ENCODE assay signal across 20 mouse cellular contexts in the genomic region with DNA sequence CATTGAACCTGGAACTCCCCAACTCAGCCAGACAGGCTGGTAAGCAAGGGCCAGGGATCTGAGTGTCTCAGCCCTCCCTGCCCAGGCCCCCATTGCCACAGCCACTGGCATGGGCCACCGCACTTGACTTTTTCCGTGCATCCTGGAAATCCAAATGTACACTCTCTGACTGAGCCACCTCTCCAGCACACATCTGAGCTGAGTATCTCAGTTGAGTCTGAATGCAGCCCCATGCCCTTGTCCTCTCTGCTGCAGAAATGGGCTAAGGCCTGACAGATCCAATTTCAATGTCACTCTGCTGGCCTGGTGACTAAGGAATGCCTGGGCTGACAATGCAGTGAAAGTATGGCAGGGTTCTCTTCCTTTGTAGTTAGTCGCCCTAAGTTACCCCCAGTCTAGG.
"Had no signal": no experiment of that assay in that cellular context is flagged by ENCODE, and none has a peak within 500 bp of the region (broad histone marks: within the 10 kb centered on the region; RNA-seq: fewer than 3 reads in every experiment).

No protein-coding gene starts in this region.

- H3K4me1 ChIP-seq: limb, embryonic 10.5 days; limb, embryonic 13.5 days; liver, embryonic 12.5 days; liver, embryonic 15.5 days; lung, embryonic 15.5 days; midbrain, embryonic 12.5 days; midbrain, embryonic 15.5 days; neural tube, embryonic 15.5 days had no signal

- H3K4me2 ChIP-seq: limb, embryonic 13.5 days; liver, embryonic 12.5 days; liver, embryonic 15.5 days; lung, embryonic 15.5 days; midbrain, embryonic 12.5 days; midbrain, embryonic 15.5 days; neural tube, embryonic 12.5 days; neural tube, embryonic 15.5 days had no signal

- DNase-seq: kidney, postnatal 14 days; liver; lung, adult 18-20 months; lung, postnatal 10 days; lung, postnatal 36 days; right cerebral cortex, adult 18-20 months; right cerebral cortex, postnatal 14 days; right cerebral cortex, postnatal 4 days; thymus, postnatal 25 days had no signal

- H3K4me3 ChIP-seq: limb, embryonic 10.5 days; limb, embryonic 13.5 days; liver, embryonic 12.5 days; liver, embryonic 15.5 days; lung, embryonic 15.5 days; megakaryocyte, embryonic 14.5 days; midbrain, embryonic 12.5 days; midbrain, embryonic 15.5 days; neural tube, embryonic 12.5 days; neural tube, embryonic 15.5 days had no signal

- H3K27ac ChIP-seq: limb, embryonic 10.5 days; limb, embryonic 13.5 days; liver, embryonic 12.5 days; liver, embryonic 15.5 days; lung, embryonic 15.5 days; midbrain, embryonic 12.5 days; midbrain, embryonic 15.5 days; neural tube, embryonic 12.5 days; neural tube, embryonic 15.5 days; stomach, postnatal 0 days had no signal

- H3K9ac ChIP-seq: limb, embryonic 13.5 days; liver, embryonic 12.5 days; liver, embryonic 15.5 days; lung, embryonic 15.5 days; midbrain, embryonic 12.5 days; midbrain, embryonic 15.5 days; neural tube, embryonic 12.5 days; neural tube, embryonic 15.5 days had no signal

- H3K27me3 ChIP-seq: limb, embryonic 13.5 days; liver, embryonic 15.5 days; lung, embryonic 15.5 days; midbrain, embryonic 12.5 days; midbrain, embryonic 15.5 days; neural tube, embryonic 12.5 days; neural tube, embryonic 15.5 days had no signal

- ATAC-seq: liver, embryonic 12.5 days; midbrain, embryonic 15.5 days had no signal

- H3K36me3 ChIP-seq: liver, embryonic 15.5 days; midbrain, embryonic 12.5 days; midbrain, embryonic 15.5 days; neural tube, embryonic 12.5 days; neural tube, embryonic 15.5 days had no signal

- H3K9me3 ChIP-seq: limb, embryonic 10.5 days; limb, embryonic 13.5 days; liver, embryonic 12.5 days; liver, embryonic 15.5 days; lung, embryonic 15.5 days; megakaryocyte, embryonic 14.5 days; midbrain, embryonic 12.5 days; midbrain, embryonic 15.5 days; neural tube, embryonic 12.5 days; neural tube, embryonic 15.5 days had no signal
